Mouse (Mus musculus): ENCODE results near the gene Gm15262.
"Not testable (repeated sequence)": the region's sequence is repeated elsewhere in the genome, so short reads cannot be mapped to it uniquely, and the experiment has no call there.

Gene Gm15262

DNA sequence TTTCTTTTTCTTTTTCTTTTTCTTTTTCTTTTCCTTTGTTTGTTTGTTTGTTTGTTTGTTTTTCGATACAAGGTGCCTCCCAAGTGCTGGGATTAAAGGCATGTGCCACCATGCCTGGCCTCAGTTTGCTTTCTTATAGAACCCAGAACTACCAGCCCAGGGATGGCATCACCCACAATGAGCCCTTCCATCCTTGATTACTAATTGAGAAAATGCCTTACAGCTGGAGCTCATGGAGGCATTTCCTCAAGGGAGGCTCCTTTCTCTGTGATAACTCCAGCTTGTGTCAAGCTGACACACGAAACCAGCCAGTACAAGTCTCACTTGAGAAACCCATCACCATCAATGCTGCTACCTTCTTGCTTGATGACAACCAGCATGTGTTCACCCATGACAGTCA is at the start of gene Gm15262:
Gene Gm15262 (plus strand): TSS at position 301 of the 400 bp plus-strand sequence.
- not testable (repeated sequence) for DNase-seq (ENCODE audit: low read depth, low spot score)

DNA sequence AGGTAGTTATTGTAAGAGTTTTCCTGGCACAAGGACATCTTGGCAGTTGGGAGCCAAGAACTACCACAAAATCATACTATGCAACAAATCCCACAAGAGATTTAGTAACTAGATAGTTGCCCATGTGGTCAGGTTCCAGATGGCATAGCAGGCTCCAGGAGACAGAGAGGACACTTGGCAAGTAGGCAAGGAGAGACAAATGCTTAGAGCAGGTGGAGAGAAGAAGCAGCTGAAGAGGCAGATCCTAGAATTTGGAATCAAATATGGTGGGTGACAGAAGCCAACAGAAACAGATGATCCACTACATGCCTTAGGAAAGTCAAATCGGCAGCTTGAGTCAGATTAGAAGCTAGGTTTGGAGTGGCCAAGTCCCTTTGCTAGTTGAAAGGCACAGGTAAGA is 20.9 kb downstream of the Gm15262 start:
- DNase-seq (ENCODE audit: low read depth, low spot score): no peak

- DNase-seq (ENCODE audit: low read depth, low spot score): no peak
Observed at GRCm38 (mm10) chrX:161316443-161316842, 29.2 kb downstream of the Gm15262 start.

DNA sequence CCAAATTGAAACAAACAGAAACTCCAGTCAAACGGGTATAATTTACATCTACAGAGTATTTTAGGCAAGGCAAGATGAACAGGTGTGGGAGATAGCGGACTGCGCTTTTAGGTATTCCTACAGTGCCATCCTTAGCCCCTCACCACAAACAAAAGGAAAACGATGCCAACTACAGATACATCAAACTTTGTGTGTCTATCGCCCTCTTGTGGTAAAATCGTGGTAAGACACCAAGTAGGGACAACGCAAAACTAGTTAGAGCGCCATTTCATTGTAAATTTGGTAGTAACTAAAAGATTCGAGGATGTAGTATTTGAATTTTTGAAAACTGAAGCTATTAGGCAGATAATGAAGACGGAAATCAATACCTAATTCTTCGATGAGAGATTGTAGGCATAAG is 83.7 kb downstream of the Gm15262 start:
- DNase-seq (ENCODE audit: low read depth, low spot score): peak; percentile 16

DNA sequence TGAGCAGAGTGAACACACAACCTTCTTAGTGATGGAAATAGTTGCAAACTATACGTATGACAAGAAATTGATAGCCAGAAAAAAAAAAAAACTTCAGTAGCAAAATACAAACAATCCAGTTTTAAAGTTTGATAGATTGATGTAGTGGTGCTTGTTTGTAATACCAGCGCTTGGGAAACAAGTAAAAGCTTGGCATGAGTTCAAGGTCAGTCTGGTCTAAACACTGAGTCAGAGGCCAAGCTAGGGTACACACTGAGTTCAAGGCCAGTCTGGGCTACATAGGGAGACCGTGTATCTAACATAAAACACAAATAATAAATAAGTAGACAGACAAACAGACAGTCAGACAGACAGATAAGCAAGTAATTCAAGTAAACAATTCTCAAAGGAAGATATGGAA is 84.2 kb downstream of the Gm15262 start:
- DNase-seq (ENCODE audit: low read depth, low spot score): no peak

DNA sequence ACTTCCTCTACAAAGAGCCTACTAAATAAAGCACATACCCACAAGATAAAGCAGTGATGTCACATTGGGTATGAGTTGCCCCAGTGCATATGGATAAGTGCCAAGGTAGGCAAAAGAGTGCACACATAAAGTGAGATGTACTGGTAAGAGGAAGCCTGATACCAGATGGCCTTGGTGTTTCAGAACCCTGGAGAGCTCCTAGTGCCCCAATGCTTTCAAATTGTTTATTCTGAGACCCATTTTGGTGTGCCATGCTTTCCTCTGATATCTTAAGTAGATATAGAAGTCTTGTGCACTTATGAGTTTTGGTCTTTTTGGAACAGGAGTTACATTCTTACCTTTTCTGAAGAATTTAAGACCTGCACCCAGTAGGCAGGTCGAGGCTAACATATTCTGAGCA is 88.3 kb downstream of the Gm15262 start:
- DNase-seq (ENCODE audit: low read depth, low spot score): peak; percentile 2

GRCm38 (mm10) chrX:161385791-161386190 is 98.5 kb downstream of the Gm15262 start:
- DNase-seq (ENCODE audit: low read depth, low spot score): peak; percentile 17

DNA sequence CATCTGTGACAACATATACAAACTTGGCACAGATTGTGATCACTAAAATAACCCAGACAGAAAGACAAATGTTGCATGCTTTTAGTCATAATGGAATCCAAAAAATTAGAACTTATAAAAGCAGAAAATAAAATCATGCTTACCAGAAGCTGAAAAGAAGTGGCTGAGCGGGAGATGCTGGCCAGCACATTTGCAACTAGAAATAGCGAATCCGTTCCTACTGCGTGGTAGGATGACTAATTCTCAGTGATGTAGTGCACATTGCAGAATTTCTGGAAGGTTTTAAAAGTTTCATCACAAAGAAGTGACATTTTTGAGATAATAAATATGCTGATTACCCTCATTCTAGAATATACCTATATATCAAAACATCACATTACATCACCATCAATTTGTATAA is 100.7 kb downstream of the Gm15262 start:
- DNase-seq (ENCODE audit: low read depth, low spot score): no peak

- peak; percentile 59 for DNase-seq (ENCODE audit: low read depth, low spot score)
Observed at GRCm38 (mm10) chrX:161399110-161399509, 111.9 kb downstream of the Gm15262 start.

- no peak for DNase-seq (ENCODE audit: low read depth, low spot score)
Observed at GRCm38 (mm10) chrX:161411151-161411550, 123.9 kb downstream of the Gm15262 start.

Data from A20 (cell line).